Mouse (Mus musculus) limb, embryonic 15.5 days (tissue): Measurements from ENCODE around the gene Slc23a4. TPM values are rescaled to one million over a fixed set of nuclear protein-coding genes. Genes with fewer than 3 reads are reported as not detected.
A peak's percentile ranks its signal among the peaks of the same experiment; 100 is the strongest.

Experiments
- ATAC-seq: fragments of 200-750 bp; cut with Nextera tagmentation; 2 replicates; pipeline ENCODE4 v1.8.0; 2017; ENCODE audit warnings: low read depth, moderate TSS enrichment; ENCODE audit not compliant: insufficient number of reproducible peaks, low FRiP score, low TSS enrichment
- H3K27ac ChIP-seq: fragments of 300-500 bp; sonication (generic); 2 replicates; pipeline ENCODE4 v1.5.1; 2015; ENCODE audit warnings: moderate library complexity, mild to moderate bottlenecking, inconsistent platforms
- H3K27me3 ChIP-seq: fragments of 300-500 bp; sonication (generic); 2 replicates; pipeline ENCODE4 v1.6.1; 2015; ENCODE audit warnings: inconsistent platforms
- H3K36me3 ChIP-seq: fragments of 300-500 bp; sonication (generic); 2 replicates; pipeline ENCODE4 v1.6.1; 2015; ENCODE audit warnings: inconsistent platforms
- H3K4me1 ChIP-seq: fragments of 300-500 bp; sonication (generic); 2 replicates; pipeline ENCODE4 v1.6.1; 2015; ENCODE audit warnings: inconsistent platforms
- H3K4me2 ChIP-seq: fragments of 300-500 bp; sonication (generic); 2 replicates; pipeline ENCODE4 v1.6.1; 2015; ENCODE audit warnings: mild to moderate bottlenecking, inconsistent platforms
- H3K4me3 ChIP-seq: fragments of 300-500 bp; sonication (generic); 2 replicates; pipeline ENCODE4 v1.5.1; 2015; ENCODE audit warnings: mild to moderate bottlenecking, inconsistent platforms
- H3K9ac ChIP-seq: fragments of 300-500 bp; sonication (generic); 2 replicates; pipeline ENCODE4 v1.6.1; 2015; ENCODE audit warnings: inconsistent platforms
- H3K9me3 ChIP-seq: fragments of 300-500 bp; sonication (generic); 2 replicates; pipeline ENCODE4 v1.6.1; 2016; ENCODE audit warnings: inconsistent platforms
- WGBS: fragments of 180-500 bp; shearing (Covaris S2); methylation state at CpG from one replicate; pipeline ENCODE4 v1.1.7; 2015; 5-methylcytosine and 5-hydroxymethylcytosine counted together
- polyA plus RNA-seq: library from polyadenylated mRNA; unstranded; fragments of >200 nt; fragmentation: Nextera tagmentation; extraction: Ambion mirVana; gene quantifications from 2 replicates; pipeline ENCODE4 v1.2.1, GENCODE M21; 2015

The Slc23a4 gene
- polyA plus RNA-seq, 1 experiment from 2014 or later, result 0.56 TPM

DNA sequence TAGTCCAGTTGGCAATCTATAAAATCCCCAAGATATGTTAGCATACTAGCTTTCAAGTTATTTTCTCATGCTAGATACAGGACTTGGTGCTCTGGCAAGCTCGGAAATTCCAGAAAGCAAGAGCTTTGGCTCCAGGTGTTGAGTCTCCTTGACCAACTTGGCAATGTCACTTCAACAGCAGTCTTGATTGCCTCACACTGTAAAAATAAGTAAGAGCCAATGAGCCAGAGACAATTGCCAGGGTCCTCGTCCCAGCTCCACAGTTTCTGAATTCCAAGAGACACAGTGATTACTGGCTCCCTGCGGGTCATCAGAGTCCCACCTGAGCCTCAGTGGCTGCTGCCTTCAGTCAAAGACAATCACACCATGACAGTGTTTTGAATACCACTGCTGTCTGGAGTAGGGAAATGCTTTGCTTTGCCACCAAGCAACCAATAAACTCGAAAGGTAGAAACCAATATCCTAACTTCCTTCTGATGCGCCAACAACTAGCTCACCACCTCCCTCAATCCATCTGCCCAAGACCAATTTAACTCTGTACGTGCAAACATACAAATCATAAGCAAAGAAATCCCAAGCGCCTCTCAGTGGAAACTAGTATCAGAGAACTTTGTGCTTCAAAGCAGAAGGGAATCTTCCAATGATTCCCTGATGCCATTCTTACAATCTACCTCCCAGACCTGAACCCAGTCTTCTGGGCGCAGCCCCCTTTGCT lies 78.4 kb downstream of the Slc23a4 start:
- H3K27me3 ChIP-seq, result no peaks in the 10 kb centered on the region
- H3K27ac ChIP-seq, result peak overlapping the region; percentile 91
- H3K9me3 ChIP-seq, result no peaks in the 10 kb centered on the region
- H3K4me1 ChIP-seq, result peaks cover 8% of the 10 kb centered on the region; the same call in 1 of the 2 replicates
- no peak for ATAC-seq
- peaks cover 26% of the 10 kb centered on the region for H3K36me3 ChIP-seq
- H3K9ac ChIP-seq, result peak overlapping the region; percentile 56; the same call in 1 of the 2 replicates
- 46% methylated on average over 8 of the region's 8 CpGs for WGBS
- H3K4me3 ChIP-seq, result peak overlapping the region; percentile 83
- H3K4me2 ChIP-seq, result peak overlapping the region; percentile 85

- Histone ChIP-seq H3K27me3 (no peaks in the 10 kb centered on the region), H3K9ac (no peak overlapping the region), H3K4me3 (no peak overlapping the region), H3K4me1 (peaks cover 8% of the 10 kb centered on the region; the same call in 1 of the 2 replicates), H3K27ac (no peak overlapping the region), H3K4me2 (no peak overlapping the region), H3K9me3 (no peaks in the 10 kb centered on the region), H3K36me3 (peaks cover 41% of the 10 kb centered on the region)
- no peak for ATAC-seq
- WGBS, result 86% methylated on average over 18 of the region's 18 CpGs
These were observed 80.4 kb downstream of the Slc23a4 start for GRCm38 (mm10) chr6:34907696-34908260.

GRCm38 (mm10) chr6:34907121-34907614 lies 81.0 kb downstream of the Slc23a4 start:
- peaks cover 42% of the 10 kb centered on the region for H3K36me3 ChIP-seq
- WGBS, result 55% methylated on average over 2 of the region's 2 CpGs
- no peak for ATAC-seq

GRCm38 (mm10) chr6:34906661-34907060 lies 81.5 kb downstream of the Slc23a4 start:
- H3K4me3 ChIP-seq, result no peak overlapping the region
- peaks cover 47% of the 10 kb centered on the region for H3K36me3 ChIP-seq
- H3K9me3 ChIP-seq, result no peaks in the 10 kb centered on the region
- no peak for ATAC-seq
- no peak overlapping the region for H3K27ac ChIP-seq
- no peak overlapping the region for H3K4me2 ChIP-seq
- WGBS, result 81% methylated on average over 4 of the region's 4 CpGs
- no peaks in the 10 kb centered on the region for H3K27me3 ChIP-seq
- no peak overlapping the region for H3K9ac ChIP-seq
- H3K4me1 ChIP-seq, result peaks cover 8% of the 10 kb centered on the region; the same call in 1 of the 2 replicates

More at GRCm38 (mm10) chr6:34907121-34907614, 81.0 kb downstream of the Slc23a4 start:
- Histone ChIP-seq H3K4me3 (no peak overlapping the region), H3K27me3 (no peaks in the 10 kb centered on the region), H3K9ac (no peak overlapping the region), H3K4me1 (peaks cover 8% of the 10 kb centered on the region; the same call in 1 of the 2 replicates), H3K27ac (no peak overlapping the region), H3K9me3 (no peaks in the 10 kb centered on the region), H3K4me2 (no peak overlapping the region)

- ATAC-seq, result no peak
- H3K9ac ChIP-seq, result no peak overlapping the region
- no peaks in the 10 kb centered on the region for H3K27me3 ChIP-seq
- no peak overlapping the region for H3K27ac ChIP-seq
- peaks cover 8% of the 10 kb centered on the region; the same call in 1 of the 2 replicates for H3K4me1 ChIP-seq
- H3K36me3 ChIP-seq, result peaks cover 53% of the 10 kb centered on the region
- no peak overlapping the region for H3K4me2 ChIP-seq
- no peak overlapping the region for H3K4me3 ChIP-seq
- no peaks in the 10 kb centered on the region for H3K9me3 ChIP-seq
- WGBS, result 62% methylated on average over 2 of the region's 2 CpGs
These were observed 82.1 kb downstream of the Slc23a4 start for GRCm38 (mm10) chr6:34906125-34906524.

DNA sequence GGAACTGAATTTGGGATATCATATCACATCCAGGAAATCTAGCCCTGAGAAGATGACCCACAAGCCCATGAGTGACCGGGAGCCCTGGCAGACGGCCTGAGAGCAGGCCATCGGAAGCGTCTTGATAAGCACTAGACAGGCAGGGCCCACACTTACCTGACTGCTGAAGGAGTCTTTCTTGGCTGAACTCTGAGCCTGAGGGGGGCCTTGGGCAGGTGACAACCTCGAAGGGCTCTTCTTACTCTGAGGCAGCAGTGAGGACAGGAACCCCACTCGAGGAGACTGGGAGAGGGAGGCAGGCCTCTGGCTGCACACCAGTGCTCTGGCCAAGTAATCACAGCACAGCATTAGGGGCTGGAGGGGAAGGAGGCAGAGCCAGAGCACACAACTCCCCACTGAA lies 83.8 kb downstream of the Slc23a4 start:
- no peak for ATAC-seq

GRCm38 (mm10) chr6:34903851-34904250 lies 84.4 kb downstream of the Slc23a4 start:
- peaks cover 75% of the 10 kb centered on the region for H3K36me3 ChIP-seq
- ATAC-seq, result no peak
- H3K9me3 ChIP-seq, result no peaks in the 10 kb centered on the region
- H3K9ac ChIP-seq, result no peak overlapping the region
- H3K4me2 ChIP-seq, result no peak overlapping the region
- no peaks in the 10 kb centered on the region for H3K27me3 ChIP-seq
- H3K4me1 ChIP-seq, result no peaks in the 10 kb centered on the region
- WGBS, result 75% methylated on average over 10 of the region's 10 CpGs
- no peak overlapping the region for H3K4me3 ChIP-seq
- no peak overlapping the region for H3K27ac ChIP-seq

More for the DNA sequence above, 83.8 kb downstream of the Slc23a4 start:
- no peak overlapping the region for H3K4me2 ChIP-seq
- H3K27ac ChIP-seq, result no peak overlapping the region
- no peaks in the 10 kb centered on the region for H3K4me1 ChIP-seq
- H3K9me3 ChIP-seq, result no peaks in the 10 kb centered on the region
- 85% methylated on average over 6 of the region's 6 CpGs for WGBS
- no peak overlapping the region for H3K9ac ChIP-seq
- H3K4me3 ChIP-seq, result no peak overlapping the region
- H3K36me3 ChIP-seq, result peaks cover 70% of the 10 kb centered on the region
- no peaks in the 10 kb centered on the region for H3K27me3 ChIP-seq

DNA sequence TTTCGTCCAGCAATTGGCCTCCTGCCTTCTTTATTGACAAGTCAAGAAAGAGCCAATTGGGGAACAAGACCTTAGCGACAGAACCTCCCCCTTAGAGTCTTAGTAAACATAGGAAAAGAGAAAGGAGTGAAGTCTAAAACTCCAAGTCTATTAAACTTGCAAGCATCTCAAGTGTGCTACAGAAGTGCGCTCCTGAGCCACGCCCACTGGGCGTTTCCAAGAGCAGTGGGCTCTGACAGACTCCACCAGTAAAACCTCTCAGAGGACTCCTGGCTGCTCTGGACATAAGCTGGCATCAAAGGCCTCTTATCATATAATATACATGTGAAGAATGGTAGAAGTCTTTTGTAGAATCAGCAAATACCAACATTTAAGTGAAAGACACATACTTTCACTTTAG lies 84.8 kb downstream of the Slc23a4 start:
- 75% methylated on average over 5 of the region's 5 CpGs for WGBS
- H3K4me2 ChIP-seq, result no peak overlapping the region

GRCm38 (mm10) chr6:34902578-34902977 lies 85.6 kb downstream of the Slc23a4 start:
- Histone ChIP-seq H3K27me3 (no peaks in the 10 kb centered on the region), H3K36me3 (peaks cover 83% of the 10 kb centered on the region), H3K4me2 (no peak overlapping the region), H3K4me3 (no peak overlapping the region), H3K9me3 (no peaks in the 10 kb centered on the region), H3K4me1 (no peaks in the 10 kb centered on the region), H3K27ac (no peak overlapping the region), H3K9ac (no peak overlapping the region)
- no peak for ATAC-seq
- 80% methylated on average over 7 of the region's 7 CpGs for WGBS

More for the DNA sequence above, 84.8 kb downstream of the Slc23a4 start:
- no peak overlapping the region for H3K9ac ChIP-seq
- no peak overlapping the region for H3K27ac ChIP-seq
- H3K27me3 ChIP-seq, result no peaks in the 10 kb centered on the region
- no peaks in the 10 kb centered on the region for H3K9me3 ChIP-seq
- peaks cover 75% of the 10 kb centered on the region for H3K36me3 ChIP-seq
- H3K4me1 ChIP-seq, result no peaks in the 10 kb centered on the region
- ATAC-seq, result no peak
- no peak overlapping the region for H3K4me3 ChIP-seq

DNA sequence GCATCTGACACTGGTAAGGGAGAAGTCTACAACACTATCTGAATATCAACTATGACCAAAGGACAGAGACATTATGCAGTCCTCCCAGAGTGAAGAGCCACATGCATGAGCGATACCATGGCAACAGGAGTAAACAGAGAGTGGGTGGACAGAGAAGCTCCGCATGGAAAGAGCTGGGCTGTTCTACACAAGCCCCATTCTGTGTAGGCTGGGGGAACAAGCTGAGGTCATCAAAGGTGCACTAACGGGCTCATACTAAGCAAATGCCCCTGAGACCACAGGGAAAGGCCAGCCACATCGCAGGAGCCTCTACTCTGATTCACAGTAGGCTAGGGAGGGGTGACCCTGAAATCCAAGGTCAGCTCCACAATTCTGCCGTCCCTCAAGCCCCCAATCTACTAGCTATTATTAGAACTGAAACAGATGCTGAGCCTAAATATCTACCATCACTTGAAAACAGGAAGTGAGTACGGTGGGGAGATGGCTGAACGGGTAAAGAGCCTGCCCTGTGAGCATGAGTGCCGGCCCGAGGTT lies 86.2 kb downstream of the Slc23a4 start:
- no peaks in the 10 kb centered on the region for H3K27me3 ChIP-seq
- ATAC-seq, result no peak

DNA sequence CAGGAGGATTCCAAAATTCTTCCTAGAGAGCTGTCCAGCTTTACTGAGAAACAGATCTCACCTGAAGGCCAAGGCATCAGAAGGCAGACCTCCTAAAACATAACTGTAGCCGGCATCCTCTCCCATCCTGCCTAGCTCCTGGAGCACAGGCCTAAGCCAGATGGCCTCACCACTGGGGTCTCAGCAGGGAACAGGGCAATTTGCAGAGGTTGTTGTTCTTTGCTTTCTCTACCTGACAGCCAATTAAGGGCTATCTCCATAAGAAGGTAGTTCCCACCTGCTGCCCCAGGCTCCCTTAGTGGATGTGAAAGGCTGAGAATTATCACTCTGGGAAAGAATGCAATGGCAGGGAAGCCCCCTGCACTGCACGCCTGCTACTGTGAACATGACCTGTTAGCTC lies 87.2 kb downstream of the Slc23a4 start:
- Histone ChIP-seq H3K27ac (no peak overlapping the region), H3K9ac (no peak overlapping the region), H3K27me3 (no peaks in the 10 kb centered on the region), H3K4me1 (no peaks in the 10 kb centered on the region), H3K9me3 (no peaks in the 10 kb centered on the region), H3K4me2 (no peak overlapping the region), H3K36me3 (peaks cover 76% of the 10 kb centered on the region), H3K4me3 (no peak overlapping the region)
- no peak for ATAC-seq
- 73% methylated on average over 2 of the region's 2 CpGs for WGBS

More for the DNA sequence above, 86.2 kb downstream of the Slc23a4 start:
- H3K4me2 ChIP-seq, result no peak overlapping the region
- WGBS, result 72% methylated on average over 9 of the region's 9 CpGs
- no peak overlapping the region for H3K4me3 ChIP-seq
- H3K27ac ChIP-seq, result no peak overlapping the region
- H3K9me3 ChIP-seq, result no peaks in the 10 kb centered on the region
- no peak overlapping the region for H3K9ac ChIP-seq
- H3K36me3 ChIP-seq, result peaks cover 83% of the 10 kb centered on the region
- H3K4me1 ChIP-seq, result no peaks in the 10 kb centered on the region

- H3K4me3 ChIP-seq, result no peak overlapping the region
- peaks cover 80% of the 10 kb centered on the region for H3K36me3 ChIP-seq
- WGBS, result 92% methylated on average over 2 of the region's 2 CpGs
- ATAC-seq, result no peak
- no peak overlapping the region for H3K9ac ChIP-seq
- H3K27ac ChIP-seq, result no peak overlapping the region
- H3K27me3 ChIP-seq, result no peaks in the 10 kb centered on the region
- H3K9me3 ChIP-seq, result no peaks in the 10 kb centered on the region
- no peaks in the 10 kb centered on the region for H3K4me1 ChIP-seq
- no peak overlapping the region for H3K4me2 ChIP-seq
These were observed 89.1 kb downstream of the Slc23a4 start for GRCm38 (mm10) chr6:34899127-34899526.
